Mouse (Mus musculus) G1E (cell line): Measurements from ENCODE around the gene Fbxo3.

Experiments used
- CTCF ChIP-seq: IDR thresholded peaks from 2 replicates; pipeline ENCODE4 v1.5.1; 2012; ENCODE audit warnings: low read depth, low read length, inconsistent platforms, mixed read lengths
- GATA1 ChIP-seq: IDR thresholded peaks from 2 replicates; pipeline ENCODE4 v1.6.1; 2012; ENCODE audit warnings: borderline replicate concordance, low read length, inconsistent platforms, mixed read lengths
- POLR2AphosphoS5 ChIP-seq: IDR thresholded peaks from 2 replicates; pipeline ENCODE4 v1.6.1; 2012; ENCODE audit warnings: low read depth, low read length, inconsistent platforms; ENCODE audit not compliant: insufficient replicate concordance

DNA sequence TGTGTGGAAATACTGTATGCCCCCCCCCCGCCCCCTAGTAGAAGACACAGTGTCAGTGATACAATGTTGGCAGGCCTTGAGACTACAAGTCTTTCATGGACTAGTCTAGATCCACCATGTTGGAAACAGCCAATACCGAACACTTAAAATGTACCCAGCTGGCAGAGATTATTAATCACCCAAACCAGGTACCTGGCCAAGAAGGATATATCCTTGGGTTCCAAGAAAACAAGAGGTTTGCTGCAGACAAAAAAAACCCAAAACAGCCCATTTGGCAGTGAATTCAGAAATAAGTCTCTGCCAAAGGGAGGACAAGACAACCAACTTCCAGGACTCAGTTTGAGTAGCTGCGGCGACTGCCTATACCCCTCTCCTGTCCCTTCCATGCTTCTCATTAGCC, 2.9 kb upstream of the Fbxo3 start:
- TF ChIP-seq CTCF (no peak), GATA1 (no peak), POLR2AphosphoS5 (no peak)
